In the genomic region with DNA sequence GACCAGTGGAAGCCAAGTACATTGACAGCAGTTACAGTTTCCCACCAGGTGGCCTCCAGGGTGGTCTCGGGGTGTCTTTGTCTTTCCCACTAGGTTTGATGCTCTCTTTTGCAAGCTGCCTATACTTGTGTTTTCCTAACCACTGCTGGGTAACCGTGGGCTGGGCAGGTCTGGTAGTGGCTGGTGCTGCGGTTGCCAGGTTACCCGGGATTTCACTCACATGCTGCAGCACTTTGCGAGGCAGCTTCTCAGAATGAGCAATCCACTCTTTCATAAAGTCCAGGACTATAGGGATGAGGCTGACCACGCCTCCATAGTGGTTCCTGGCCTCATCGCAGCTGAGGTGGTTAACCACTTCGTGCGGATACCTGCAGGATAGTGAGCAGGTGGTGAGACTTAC, we compare ENCODE assay signal across 16 mouse cellular contexts. TPM values are rescaled to one million over a fixed set of nuclear protein-coding genes. Genes with fewer than 3 reads are reported as not detected.
"Had no signal": no experiment of that assay in that cellular context is flagged by ENCODE, and none has a peak within 500 bp of the region (broad histone marks: within the 10 kb centered on the region; RNA-seq: fewer than 3 reads in every experiment).

No protein-coding gene starts in this region.

- DNase-seq: kidney, adult 11 months; kidney, adult 8-10 months; kidney, postnatal 10 days; kidney, postnatal 36 days; liver, postnatal 0 days; lung, embryonic 14.5 days; retina, postnatal 1 day; spleen, adult 18-20 months; thymus, postnatal 25 days had no signal

- ATAC-seq: intestine, embryonic 15.5 days; liver, postnatal 0 days; lung, postnatal 0 days; midbrain, embryonic 13.5 days; midbrain, embryonic 16.5 days had no signal

RNA-seq across cellular contexts. Expression of gene Spaca9, which starts 6.8 kb away (rescaled TPM):
- total RNA-seq: layer of hippocampus, adult 18-20 months; left cerebral cortex, postnatal 25 days; neutrophil, adult 5-6 weeks had no signal
